Mouse (Mus musculus) cerebellum, adult 2 months (tissue): Measurements from ENCODE around the gene Lbhd2. TPM values are rescaled to one million over a fixed set of nuclear protein-coding genes. Genes with fewer than 3 reads are reported as not detected.

Experiments used
- DNase-seq, 2 experiments: peaks; one replicate each; pipeline ENCODE4 v3.0.0; 2021
- H3K27ac ChIP-seq: fragments of 200-500 bp; 2 replicates; pipeline ENCODE4 v1.5.1; 2012; ENCODE audit warnings: low read length, control low read depth, inconsistent platforms; ENCODE audit not compliant: insufficient read depth
- H3K27me3 ChIP-seq: fragments of 200-500 bp; 2 replicates; pipeline ENCODE4 v1.6.1; 2012; ENCODE audit warnings: inconsistent platforms, mild to moderate bottlenecking, low read length, moderate library complexity; ENCODE audit not compliant: control insufficient read depth, insufficient read depth
- H3K4me1 ChIP-seq: fragments of 200-500 bp; 2 replicates; pipeline ENCODE4 v1.6.1; 2011; ENCODE audit warnings: low read length; ENCODE audit not compliant: control insufficient read depth, insufficient read depth
- H3K4me3 ChIP-seq: fragments of 200-500 bp; replicated peaks from 2 replicates; pipeline ENCODE3; 2011; ENCODE audit warnings: mild to moderate bottlenecking, low read depth, low read length, control low read depth; ENCODE audit not compliant: insufficient read depth
- CTCF ChIP-seq: fragments of 200-500 bp; IDR thresholded peaks from 2 replicates; pipeline ENCODE4 v1.5.1; 2011; ENCODE audit warnings: low read depth, mild to moderate bottlenecking, control low read depth, low read length, moderate library complexity, borderline replicate concordance; ENCODE audit not compliant: insufficient read depth
- POLR2A ChIP-seq: fragments of 200-500 bp; IDR thresholded peaks from 2 replicates; pipeline ENCODE4 v1.6.1; 2011; ENCODE audit warnings: low read length, control low read depth, borderline replicate concordance; ENCODE audit not compliant: insufficient read depth
- WGBS: fragments of 180-500 bp; shearing (Covaris S2); methylation state at CpG from one replicate; pipeline ENCODE4 v1.1.7; 2018; 5-methylcytosine and 5-hydroxymethylcytosine counted together
- polyA plus RNA-seq: library from polyadenylated mRNA; depleted of rRNA; stranded (reverse); fragments of >200 nt; gene quantifications from 2 replicates; pipeline ENCODE4 v1.2.3, GENCODE M21; 2012

The Lbhd2 gene
- polyA plus RNA-seq, 1 experiment = 2.5 TPM

GRCm38 (mm10) chr12:111448931-111449705 lies 42.5 kb downstream of the Lbhd2 start:
- Histone ChIP-seq H3K4me1 (0 out of 2 replicates have a peak, but pooled peaks cover 5% of the 10 kb centered on the region), H3K4me3 (no peak overlapping the region), H3K27ac (no peak overlapping the region), H3K27me3 (peaks cover 2% of the 10 kb centered on the region; the same call in 1 of the 2 replicates)
- DNase-seq = no peak
- TF ChIP-seq POLR2A (no peak), CTCF (no peak)
- 33% methylated on average over 14 of the region's 14 CpGs for WGBS

- no peak for TF ChIP-seq CTCF
- no peak for TF ChIP-seq POLR2A
- H3K27me3 ChIP-seq = peaks cover 2% of the 10 kb centered on the region; the same call in 1 of the 2 replicates
Observed at GRCm38 (mm10) chr12:111450359-111450758, 43.8 kb downstream of the Lbhd2 start.

DNA sequence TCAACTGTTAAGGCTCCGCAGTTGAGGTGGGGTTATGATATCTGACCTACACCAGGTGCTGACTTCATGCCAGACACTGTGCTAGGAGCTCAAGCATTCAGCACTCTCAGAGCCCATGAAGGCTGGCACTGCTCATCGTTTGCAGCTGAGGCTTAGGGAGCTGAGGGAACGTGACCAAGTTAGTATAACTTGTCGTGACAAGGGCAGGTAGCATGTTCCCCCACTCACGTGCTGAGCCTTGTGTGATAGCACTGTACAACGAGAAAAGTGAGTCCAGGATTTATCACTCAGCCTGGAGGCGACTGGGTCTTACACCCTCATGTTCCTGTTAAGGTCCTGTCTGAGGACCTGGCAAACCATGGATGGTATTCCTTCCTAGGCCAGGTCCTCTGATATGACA lies 45.0 kb downstream of the Lbhd2 start:
- WGBS = 83% methylated on average over 7 of the region's 7 CpGs
- Histone ChIP-seq H3K4me3 (no peak overlapping the region), H3K4me1 (0 out of 2 replicates have a peak, but pooled peaks cover 5% of the 10 kb centered on the region), H3K27me3 (no peaks in the 10 kb centered on the region; the same call in 1 of the 2 replicates), H3K27ac (no peak overlapping the region)
- no peak for TF ChIP-seq CTCF
- DNase-seq = no peak

More at GRCm38 (mm10) chr12:111450359-111450758, 43.8 kb downstream of the Lbhd2 start:
- Histone ChIP-seq H3K4me1 (0 out of 2 replicates have a peak, but pooled peaks cover 5% of the 10 kb centered on the region), H3K4me3 (no peak overlapping the region), H3K27ac (no peak overlapping the region)
- 58% methylated on average over 6 of the region's 6 CpGs for WGBS
- DNase-seq = no peak

- no peaks in the 10 kb centered on the region for H3K4me1 ChIP-seq
- DNase-seq = no peak
- H3K4me3 ChIP-seq = no peak overlapping the region
- TF ChIP-seq POLR2A (no peak), CTCF (no peak)
- H3K27me3 ChIP-seq = no peaks in the 10 kb centered on the region; the same call in 1 of the 2 replicates
- no peak overlapping the region for H3K27ac ChIP-seq
- WGBS = 57% methylated on average over 4 of the region's 4 CpGs
Observed at GRCm38 (mm10) chr12:111454021-111454420, 47.4 kb downstream of the Lbhd2 start.

GRCm38 (mm10) chr12:111454543-111455280 lies 48.1 kb downstream of the Lbhd2 start:
- Histone ChIP-seq H3K27me3 (no peaks in the 10 kb centered on the region; the same call in 1 of the 2 replicates), H3K27ac (no peak overlapping the region), H3K4me1 (no peaks in the 10 kb centered on the region; the same call in 1 of the 2 replicates), H3K4me3 (no peak overlapping the region)
- WGBS = 74% methylated on average over 10 of the region's 10 CpGs
- DNase-seq = no peak
- TF ChIP-seq POLR2A (no peak), CTCF (no peak)

DNA sequence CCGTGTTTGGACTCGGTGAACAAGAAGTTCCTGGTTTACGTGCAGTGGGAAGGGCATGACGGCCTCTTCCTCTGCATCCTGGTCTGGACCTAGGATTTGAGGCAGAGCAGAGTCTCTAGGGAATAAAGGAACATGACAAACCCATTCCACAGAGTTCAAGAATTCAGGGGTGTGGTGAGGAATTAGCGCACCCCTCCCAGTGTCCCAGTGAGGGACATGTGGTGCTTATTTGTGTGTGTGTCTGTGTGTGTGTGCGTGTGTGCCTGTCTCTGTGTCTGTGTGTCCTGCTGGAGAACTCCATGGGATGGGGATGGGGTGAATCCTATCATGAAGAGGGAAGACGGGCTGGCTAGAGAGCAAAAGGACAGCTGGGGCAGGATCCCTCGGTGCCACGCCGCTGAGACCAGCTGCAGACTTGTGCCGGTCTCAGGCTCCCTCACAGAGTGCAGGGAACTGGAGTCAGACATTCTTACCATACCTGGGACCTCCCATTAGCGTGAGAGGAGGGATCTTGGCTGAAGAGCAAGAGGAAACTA lies 48.8 kb downstream of the Lbhd2 start:
- H3K27ac ChIP-seq = no peak overlapping the region
- no peak for DNase-seq
- 74% methylated on average over 12 of the region's 12 CpGs for WGBS
- peaks cover 6% of the 10 kb centered on the region for H3K4me1 ChIP-seq
- H3K4me3 ChIP-seq = no peak overlapping the region
- no peaks in the 10 kb centered on the region; the same call in 1 of the 2 replicates for H3K27me3 ChIP-seq
- TF ChIP-seq POLR2A (no peak), CTCF (no peak)

DNA sequence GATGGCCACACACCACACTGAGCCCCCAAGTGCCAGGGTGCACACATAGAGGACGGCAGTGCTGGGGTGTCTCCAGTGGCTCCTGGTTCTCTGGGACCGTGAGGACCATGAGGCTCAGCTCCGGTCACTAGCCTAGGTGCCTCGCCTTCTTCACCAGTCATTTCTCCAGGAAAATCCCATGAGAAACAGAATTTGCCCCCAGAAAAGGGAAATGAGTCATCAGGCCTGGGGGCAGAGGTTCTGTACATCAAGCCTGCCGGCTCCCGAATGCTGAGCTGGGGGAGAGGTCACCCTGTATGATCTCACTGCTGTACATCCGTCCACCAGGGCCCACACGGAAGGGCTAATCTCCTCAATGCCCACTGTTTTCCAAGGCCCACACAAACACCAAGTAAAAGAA lies 49.3 kb downstream of the Lbhd2 start:
- H3K27ac ChIP-seq = no peak overlapping the region
- DNase-seq = no peak
- H3K27me3 ChIP-seq = no peaks in the 10 kb centered on the region
- no peak for TF ChIP-seq POLR2A
- no peak for TF ChIP-seq CTCF
- H3K4me3 ChIP-seq = no peak overlapping the region
- H3K4me1 ChIP-seq = peaks cover 10% of the 10 kb centered on the region
- 89% methylated on average over 8 of the region's 8 CpGs for WGBS
